Mouse (Mus musculus): ENCODE results near the gene Focad.

- no peak for TF ChIP-seq CTCF (IDR thresholded peaks at IDR 0.05; ENCODE audit: low read depth, low read length)
- no peak for TF ChIP-seq EP300 (IDR thresholded peaks at IDR 0.05; ENCODE audit: insufficient read depth, low read depth, low read length)
- TF ChIP-seq POLR2A (IDR thresholded peaks at IDR 0.05; ENCODE audit: insufficient read depth, low read length) = no peak
Observed at GRCm38 (mm10) chr4:88210602-88211001, 116.2 kb downstream of the Focad start.

Data from ES-Bruce4 (cell line).